Mouse (Mus musculus): Measurements from ENCODE around the gene Prdm10. TPM values are rescaled to one million over a fixed set of nuclear protein-coding genes. Genes with fewer than 3 reads are reported as not detected.
A peak's percentile ranks its signal among the peaks of the same experiment; 100 is the strongest.

The Prdm10 gene
- polyA plus RNA-seq, 2 experiments: 2.3 to 4.9 TPM

DNA sequence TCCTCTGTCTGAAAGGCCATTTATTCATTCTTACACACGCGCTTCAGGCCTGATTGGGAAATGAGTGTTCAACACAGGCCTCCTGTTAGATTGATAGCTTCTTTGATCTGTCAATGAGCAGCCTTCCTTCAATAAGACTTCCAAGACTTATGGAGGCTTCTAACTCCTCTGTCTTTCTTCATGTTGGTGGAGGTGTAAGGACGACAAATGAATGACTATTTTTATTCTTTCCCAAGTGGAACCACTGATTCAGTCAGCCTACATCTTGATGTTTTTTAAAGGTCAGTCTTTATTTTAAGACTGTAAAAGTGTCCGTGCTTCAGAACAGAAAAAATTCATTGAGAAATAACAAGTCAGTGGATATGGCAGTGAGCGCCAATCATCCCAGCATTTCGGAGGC lies 35.3 kb upstream of the Prdm10 start:
- Histone ChIP-seq H3K4me2 (ENCODE audit: low read depth) (no peak overlapping the region), H3K4me3 (ENCODE audit: insufficient read depth in 1 of 2, low read depth in 2 of 2, low read length in 2 of 2) (no peak overlapping the region), H3K27me3 (ENCODE audit: control insufficient read depth, insufficient read depth, low read length) (no peaks in the 10 kb centered on the region), H3K27ac (no peak overlapping the region), H3K4me1 (replicated peaks; ENCODE audit: control insufficient read depth in 2 of 2, insufficient read depth in 2 of 2, low read length in 1 of 2) (peaks cover 0 to 7% of the 10 kb centered on the region in 2 experiments; a peak in 2 of 4 replicates), H3K9ac (replicated peaks) (no peak overlapping the region), H3K36me3 (replicated peaks; ENCODE audit: control insufficient read depth, insufficient read depth, low read depth) (no peaks in the 10 kb centered on the region), H3K9me3 (ENCODE audit: control insufficient read depth, low read length) (no peaks in the 10 kb centered on the region)
- no peak for ATAC-seq (ENCODE audit: insufficient read depth)
- TF ChIP-seq CTCF (IDR thresholded peaks at IDR 0.05; ENCODE audit: low read depth) (no peak), EP300 (IDR thresholded peaks at IDR 0.05; ENCODE audit: low read depth) (no peak)
- DNase-seq (ENCODE audit: low read depth in 3 of 3, low spot score in 3 of 3): no peak
- WGBS (ENCODE audit: insufficient replicate concordance): 84% methylated on average over 6 of the region's 6 CpGs

GRCm38 (mm10) chr9:31246421-31246820 lies 33.9 kb upstream of the Prdm10 start:
- no peak overlapping the region for H3K9ac ChIP-seq (replicated peaks)
- H3K4me3 ChIP-seq (ENCODE audit: insufficient read depth in 1 of 2, low read depth in 2 of 2, low read length in 2 of 2): no peak overlapping the region
- WGBS (ENCODE audit: insufficient replicate concordance): 67% methylated on average over 6 of the region's 6 CpGs
- H3K27ac ChIP-seq: no peak overlapping the region
- H3K4me1 ChIP-seq (replicated peaks; ENCODE audit: control insufficient read depth in 2 of 2, insufficient read depth in 2 of 2, low read length in 1 of 2): peaks cover 5 to 13% of the 10 kb centered on the region in 2 experiments
- H3K27me3 ChIP-seq (ENCODE audit: control insufficient read depth, insufficient read depth, low read length): no peaks in the 10 kb centered on the region
- no peaks in the 10 kb centered on the region for H3K9me3 ChIP-seq (ENCODE audit: control insufficient read depth, low read length)
- no peaks in the 10 kb centered on the region for H3K36me3 ChIP-seq (replicated peaks; ENCODE audit: control insufficient read depth, insufficient read depth, low read depth)
- no peak overlapping the region for H3K4me2 ChIP-seq (ENCODE audit: low read depth)
- no peak for ATAC-seq (ENCODE audit: insufficient read depth)
- TF ChIP-seq EP300 (IDR thresholded peaks at IDR 0.05; ENCODE audit: low read depth) (no peak), CTCF (IDR thresholded peaks at IDR 0.05; ENCODE audit: low read depth) (no peak)
- DNase-seq (ENCODE audit: low read depth in 3 of 3, low spot score in 3 of 3): no peak

- no peak overlapping the region for H3K4me2 ChIP-seq (ENCODE audit: low read depth)
- TF ChIP-seq EP300 (IDR thresholded peaks at IDR 0.05; ENCODE audit: low read depth): no peak
- TF ChIP-seq CTCF (IDR thresholded peaks at IDR 0.05; ENCODE audit: low read depth): no peak
- H3K36me3 ChIP-seq (replicated peaks; ENCODE audit: control insufficient read depth, insufficient read depth, low read depth): no peaks in the 10 kb centered on the region
- DNase-seq (ENCODE audit: low read depth in 3 of 3, low spot score in 3 of 3) (no peak), ATAC-seq (ENCODE audit: insufficient read depth) (no peak)
- H3K27me3 ChIP-seq (ENCODE audit: control insufficient read depth, insufficient read depth, low read length): no peaks in the 10 kb centered on the region
- no peak overlapping the region for H3K9ac ChIP-seq (replicated peaks)
- WGBS (ENCODE audit: insufficient replicate concordance): 62% methylated on average over 8 of the region's 8 CpGs
- peaks cover 18 to 21% of the 10 kb centered on the region in 2 experiments for H3K4me1 ChIP-seq (replicated peaks; ENCODE audit: control insufficient read depth in 2 of 2, insufficient read depth in 2 of 2, low read length in 1 of 2)
- no peak overlapping the region for H3K4me3 ChIP-seq (ENCODE audit: insufficient read depth in 1 of 2, low read depth in 2 of 2, low read length in 2 of 2)
- H3K27ac ChIP-seq: no peak overlapping the region
- H3K9me3 ChIP-seq (ENCODE audit: control insufficient read depth, low read length): no peaks in the 10 kb centered on the region
These were observed 32.7 kb upstream of the Prdm10 start for GRCm38 (mm10) chr9:31247447-31248220.

- WGBS (ENCODE audit: insufficient replicate concordance): 37% methylated on average over 10 of the region's 10 CpGs
- Histone ChIP-seq H3K4me2 (ENCODE audit: low read depth) (peak overlapping the region; percentile 84), H3K4me3 (ENCODE audit: insufficient read depth in 1 of 2, low read depth in 2 of 2, low read length in 2 of 2) (peak overlapping the region in 1 of 2 experiments; percentile 48; a peak in 2 of 4 replicates), H3K27me3 (ENCODE audit: control insufficient read depth, insufficient read depth, low read length) (no peaks in the 10 kb centered on the region), H3K9ac (replicated peaks) (peak overlapping the region; percentile 2), H3K4me1 (replicated peaks; ENCODE audit: control insufficient read depth in 2 of 2, insufficient read depth in 2 of 2, low read length in 1 of 2) (peaks cover 52 to 55% of the 10 kb centered on the region in 2 experiments), H3K36me3 (replicated peaks; ENCODE audit: control insufficient read depth, insufficient read depth, low read depth) (no peaks in the 10 kb centered on the region), H3K27ac (peak overlapping the region; percentile 90), H3K9me3 (ENCODE audit: control insufficient read depth, low read length) (no peaks in the 10 kb centered on the region)
- peak; percentile 82 for ATAC-seq (ENCODE audit: insufficient read depth)
- no peak for TF ChIP-seq CTCF (IDR thresholded peaks at IDR 0.05; ENCODE audit: low read depth)
- peak; percentile 75 for TF ChIP-seq EP300 (IDR thresholded peaks at IDR 0.05; ENCODE audit: low read depth)
- peak; percentile 87 for DNase-seq (ENCODE audit: low read depth in 3 of 3, low spot score in 3 of 3)
These were observed 28.0 kb upstream of the Prdm10 start for GRCm38 (mm10) chr9:31252182-31252799.

GRCm38 (mm10) chr9:31253311-31253734 lies 27.0 kb upstream of the Prdm10 start:
- H3K9me3 ChIP-seq (ENCODE audit: control insufficient read depth, low read length): no peaks in the 10 kb centered on the region
- H3K4me3 ChIP-seq (ENCODE audit: insufficient read depth in 1 of 2, low read depth in 2 of 2, low read length in 2 of 2): peak overlapping the region; percentile 48
- TF ChIP-seq CTCF (IDR thresholded peaks at IDR 0.05; ENCODE audit: low read depth) (no peak), EP300 (IDR thresholded peaks at IDR 0.05; ENCODE audit: low read depth) (no peak)
- peak overlapping the region; percentile 84 for H3K4me2 ChIP-seq (ENCODE audit: low read depth)
- ATAC-seq (ENCODE audit: insufficient read depth) (no peak), DNase-seq (ENCODE audit: low read depth in 3 of 3, low spot score in 3 of 3) (peak in 1 of 3 experiments; percentile 41)
- peaks cover 53 to 58% of the 10 kb centered on the region in 2 experiments for H3K4me1 ChIP-seq (replicated peaks; ENCODE audit: control insufficient read depth in 2 of 2, insufficient read depth in 2 of 2, low read length in 1 of 2)
- peak overlapping the region; percentile 90 for H3K27ac ChIP-seq
- WGBS (ENCODE audit: insufficient replicate concordance): 3% methylated on average over 10 of the region's 10 CpGs
- H3K9ac ChIP-seq (replicated peaks): peak overlapping the region; percentile 70
- H3K27me3 ChIP-seq (ENCODE audit: control insufficient read depth, insufficient read depth, low read length): no peaks in the 10 kb centered on the region
- H3K36me3 ChIP-seq (replicated peaks; ENCODE audit: control insufficient read depth, insufficient read depth, low read depth): no peaks in the 10 kb centered on the region
